Mouse (Mus musculus): Measurements from ENCODE around the gene Gm11562. TPM values are rescaled to one million over a fixed set of nuclear protein-coding genes. Genes with fewer than 3 reads are reported as not detected.
"Not testable (repeated sequence)": the region's sequence is repeated elsewhere in the genome, so short reads cannot be mapped to it uniquely, and the experiment has no call there.

The Gm11562 gene
- not detected in 2 replicates for polyA plus RNA-seq (2016; fragmentation: Nextera tagmentation; extraction: Ambion mirVana)

DNA sequence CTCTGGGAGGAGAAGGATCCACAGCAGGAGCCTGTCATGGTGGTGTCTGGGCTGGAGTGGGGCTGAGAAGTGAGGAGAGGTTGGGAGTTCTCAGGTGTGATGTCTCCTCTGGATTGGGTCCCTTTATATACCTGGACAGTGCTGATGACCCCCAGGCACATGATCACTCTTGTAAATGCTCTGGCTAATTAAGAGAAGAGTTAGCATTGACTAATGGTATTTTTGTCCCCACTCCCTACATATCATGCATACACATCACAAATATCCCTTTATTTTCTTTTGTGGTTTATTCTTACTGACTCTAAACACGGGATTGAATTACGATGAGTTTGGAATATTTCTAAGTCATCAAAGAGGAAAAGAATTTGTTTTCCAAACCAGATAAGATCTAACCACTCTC is at the start of gene Gm11562:
TSS of gene Gm11562 (minus strand) at position 101 of the 400 bp plus-strand sequence.
- 92% methylated on average over 2 of the region's 2 CpGs for WGBS
- Histone ChIP-seq H3K4me3 (no peak within 1 kb of the TSS), H3K4me1 (no peaks in the 10 kb centered on the region)

DNA sequence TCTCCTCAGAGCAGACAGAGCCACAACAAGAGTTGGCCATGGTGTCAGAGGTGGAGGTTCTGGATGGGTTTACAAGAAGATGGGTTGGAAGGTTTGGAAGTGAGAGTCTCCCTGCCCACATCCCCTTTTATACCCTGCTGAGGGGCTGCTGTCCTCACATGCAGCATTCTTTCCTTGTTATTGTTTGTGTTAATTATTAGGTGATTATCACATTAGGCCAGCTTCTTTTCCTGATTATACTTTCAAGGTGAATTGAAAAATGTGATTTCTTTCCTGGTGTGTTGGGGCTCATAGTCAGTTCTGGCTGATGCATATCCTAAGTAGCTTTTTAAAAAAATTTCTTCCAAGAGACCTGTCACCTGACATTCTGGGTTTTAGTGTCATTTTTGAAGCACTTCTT is 45.6 kb upstream of the Gm11562 start, which contains the start of gene Krtap4-6:
TSS of gene Krtap4-6 (minus strand) at position 101 of the 400 bp plus-strand sequence.
- H3K27me3 ChIP-seq (ENCODE audit: poor library complexity, severe bottlenecking) = no peaks in the 10 kb centered on the region
- no peaks in the 10 kb centered on the region for H3K36me3 ChIP-seq (replicated peaks)
- H3K9me3 ChIP-seq = no peaks in the 10 kb centered on the region; the same call in 1 of the 2 replicates
- no peaks in the 10 kb centered on the region for H3K4me1 ChIP-seq
- 0 out of 2 replicates have a peak within 1 kb of the TSS, but pooled peaks have one; percentile 15 for H3K27ac ChIP-seq
- no peak within 1 kb of the TSS for H3K4me3 ChIP-seq
- DNase-seq (ENCODE audit: extremely low spot score, low spot score) = no peak

More for the DNA sequence above, at the start of gene Gm11562:
- no peak within 1 kb of the TSS for H3K27ac ChIP-seq
- H3K9me3 ChIP-seq = no peaks in the 10 kb centered on the region
- H3K27me3 ChIP-seq (ENCODE audit: poor library complexity, severe bottlenecking) = no peaks in the 10 kb centered on the region
- DNase-seq (ENCODE audit: extremely low spot score, low spot score) = no peak
- H3K36me3 ChIP-seq (replicated peaks) = no peaks in the 10 kb centered on the region

DNA sequence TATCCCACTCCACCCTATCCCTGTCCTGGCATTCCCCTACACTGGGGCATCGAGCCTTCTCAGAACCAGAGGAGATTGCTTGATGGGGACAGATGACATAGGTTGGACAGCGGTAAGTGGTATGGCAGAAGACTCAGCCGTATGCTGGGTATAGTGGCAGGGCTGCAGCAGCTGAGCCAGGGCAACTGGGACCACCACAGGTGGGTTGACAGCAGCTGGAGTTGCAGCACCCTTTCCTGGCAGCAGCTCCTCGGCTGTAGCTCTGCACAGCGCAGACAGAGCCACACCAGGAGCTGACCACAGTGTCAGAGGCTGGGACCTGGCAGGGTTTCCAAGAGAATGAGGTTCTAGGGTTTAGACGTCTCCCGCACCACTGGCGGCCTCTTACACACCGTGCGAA is 42.6 kb upstream of the Gm11562 start:
- Histone ChIP-seq H3K27ac (no peak overlapping the region), H3K36me3 (replicated peaks) (no peaks in the 10 kb centered on the region), H3K4me1 (no peaks in the 10 kb centered on the region), H3K27me3 (ENCODE audit: poor library complexity, severe bottlenecking) (no peaks in the 10 kb centered on the region), H3K4me3 (no peak overlapping the region), H3K9me3 (no peaks in the 10 kb centered on the region; the same call in 1 of the 2 replicates)
- DNase-seq (ENCODE audit: extremely low spot score, low spot score) = no peak
- 92% methylated on average over 10 of the region's 10 CpGs for WGBS

DNA sequence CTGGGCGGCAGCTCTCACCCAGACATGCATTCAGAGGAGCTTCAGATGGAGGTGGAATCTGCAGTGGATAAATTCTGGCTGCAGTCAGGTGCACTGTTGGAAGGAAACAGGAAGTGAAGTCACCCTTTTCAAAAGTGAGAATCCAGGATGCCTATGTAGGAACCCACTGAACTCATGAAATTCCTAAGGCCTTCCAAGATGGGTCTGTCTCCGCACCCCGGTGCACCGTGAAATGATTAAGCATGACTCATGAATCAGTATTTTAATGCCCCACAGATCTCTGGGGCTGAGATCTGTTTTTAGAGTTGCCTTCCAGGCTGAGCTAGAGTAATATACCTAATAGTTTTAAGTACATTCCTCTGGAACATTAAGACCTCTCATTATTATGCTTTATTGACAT is 39.0 kb upstream of the Gm11562 start:
- H3K9me3 ChIP-seq = no peaks in the 10 kb centered on the region
- no peak overlapping the region for H3K4me3 ChIP-seq
- DNase-seq (ENCODE audit: extremely low spot score, low spot score) = no peak
- no peaks in the 10 kb centered on the region for H3K27me3 ChIP-seq (ENCODE audit: poor library complexity, severe bottlenecking)
- no peak overlapping the region for H3K27ac ChIP-seq
- 90% methylated on average over 4 of the region's 4 CpGs for whole genome bisulfite sequencing
- H3K36me3 ChIP-seq (replicated peaks) = no peaks in the 10 kb centered on the region
- H3K4me1 ChIP-seq = peaks cover 5% of the 10 kb centered on the region; the same call in 1 of the 2 replicates

DNA sequence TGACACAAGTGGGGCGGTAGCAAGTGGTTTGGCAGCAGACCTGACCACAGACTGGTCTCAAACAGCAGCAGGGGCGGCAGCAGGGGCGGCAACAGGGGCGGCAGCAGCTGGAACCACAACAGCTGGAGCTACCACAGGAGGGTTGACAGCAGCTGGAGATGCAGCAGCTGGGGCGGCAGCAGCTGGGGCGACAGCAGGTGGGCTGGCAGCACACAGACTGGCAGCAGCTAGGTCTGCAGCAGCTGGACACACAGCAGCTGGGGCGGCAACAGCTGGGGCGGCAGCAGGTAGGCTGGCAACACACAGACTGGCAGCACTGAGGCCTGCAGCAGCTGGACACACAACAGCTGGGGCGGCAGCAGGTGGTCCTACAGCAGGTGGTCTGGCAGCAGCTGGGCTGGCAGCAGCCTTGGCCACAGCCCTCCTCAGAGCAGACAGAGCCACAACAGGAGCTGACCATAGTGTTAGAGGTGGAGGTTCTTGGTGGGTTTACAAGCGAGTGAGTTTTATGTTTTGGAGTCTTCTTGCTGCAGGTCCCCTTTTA is 38.3 kb upstream of the Gm11562 start, which contains the start of gene Gm11563:
TSS of gene Gm11563 (minus strand) at position 494 of the 544 bp plus-strand sequence.
- not testable (repeated sequence) for H3K4me3 ChIP-seq; H3K9me3 ChIP-seq; H3K36me3 ChIP-seq (replicated peaks); DNase-seq (ENCODE audit: extremely low spot score, low spot score); H3K27me3 ChIP-seq (ENCODE audit: poor library complexity, severe bottlenecking); H3K4me1 ChIP-seq
- 0 out of 2 replicates have a peak within 1 kb of the TSS, but pooled peaks have one; percentile 20 for H3K27ac ChIP-seq
- WGBS = 64% methylated on average over 10 of the region's 10 CpGs

DNA sequence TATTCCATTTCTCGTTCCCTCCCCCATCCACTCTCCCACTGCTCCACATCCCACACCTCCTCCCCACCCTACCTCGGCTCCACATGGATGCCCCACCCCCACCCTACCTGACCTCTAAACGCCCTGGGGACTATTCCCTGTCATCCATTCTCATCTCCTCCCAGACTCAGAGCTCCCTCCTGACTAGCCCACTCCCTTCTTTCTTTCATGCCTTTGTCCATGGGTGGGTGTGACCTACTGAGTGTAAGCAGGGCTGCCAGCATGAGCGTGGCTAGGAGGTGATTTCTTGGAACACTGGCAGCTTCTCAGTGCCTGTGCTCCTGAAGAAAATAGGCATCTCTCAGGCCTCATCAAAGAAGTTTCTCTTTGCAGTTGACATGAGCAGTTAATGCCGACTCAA is 36.8 kb upstream of the Gm11562 start:
- no peak for DNase-seq (ENCODE audit: extremely low spot score, low spot score)
- Histone ChIP-seq H3K4me1 (peaks cover 5% of the 10 kb centered on the region; the same call in 1 of the 2 replicates), H3K36me3 (replicated peaks) (no peaks in the 10 kb centered on the region), H3K4me3 (no peak overlapping the region), H3K27me3 (ENCODE audit: poor library complexity, severe bottlenecking) (no peaks in the 10 kb centered on the region), H3K27ac (no peak overlapping the region), H3K9me3 (no peaks in the 10 kb centered on the region)
- 60% methylated on average over 5 of the region's 5 CpGs for WGBS

DNA sequence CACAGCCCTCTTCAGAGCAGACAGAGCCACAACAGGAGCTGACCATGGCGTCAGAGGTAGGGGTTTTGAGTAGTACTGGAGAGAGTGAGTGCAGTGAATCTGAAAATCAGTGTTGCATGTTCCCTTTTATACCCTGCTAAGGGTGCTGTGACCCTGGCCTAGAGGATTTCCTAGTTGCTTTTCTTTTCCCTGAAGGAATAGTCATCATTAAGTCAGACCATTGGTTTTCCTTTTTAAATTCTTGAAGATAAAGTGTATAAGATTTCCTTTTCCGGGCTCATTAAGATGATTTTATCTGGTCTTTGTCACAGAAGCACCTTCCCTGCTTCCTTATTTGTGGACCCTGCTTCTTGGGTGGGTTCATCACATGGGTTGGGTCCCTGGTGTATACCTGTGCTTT is 29.9 kb upstream of the Gm11562 start, which contains the start of gene Gm11555:
TSS of gene Gm11555 (minus strand) at position 101 of the 400 bp plus-strand sequence.
- Histone ChIP-seq H3K4me1 (no peaks in the 10 kb centered on the region), H3K27me3 (ENCODE audit: poor library complexity, severe bottlenecking) (no peaks in the 10 kb centered on the region), H3K4me3 (no peak within 1 kb of the TSS), H3K9me3 (no peaks in the 10 kb centered on the region), H3K36me3 (replicated peaks) (no peaks in the 10 kb centered on the region), H3K27ac (no peak within 1 kb of the TSS)
- WGBS = 79% methylated on average over 2 of the region's 2 CpGs
- DNase-seq (ENCODE audit: extremely low spot score, low spot score) = no peak

DNA sequence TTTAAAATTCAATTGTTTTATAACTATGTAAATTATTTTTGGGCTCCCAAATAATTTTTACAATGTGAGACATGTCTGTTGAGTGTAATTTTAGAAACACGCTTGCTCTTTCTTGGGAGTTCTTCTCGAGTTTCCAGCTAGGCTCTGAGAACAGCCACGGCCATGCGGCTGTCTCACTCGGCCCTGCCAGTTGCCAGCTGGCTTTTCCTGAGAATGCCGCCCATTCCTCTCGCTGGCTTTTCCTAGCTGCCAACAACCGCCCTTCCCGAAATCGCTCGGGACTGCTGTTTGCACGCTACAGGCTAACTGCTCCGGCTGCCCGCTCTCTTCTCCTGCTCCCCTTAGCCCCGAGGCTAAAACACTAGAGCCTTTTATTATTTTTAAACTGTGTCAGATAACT is 26.2 kb upstream of the Gm11562 start:
- Histone ChIP-seq H3K4me1 (no peaks in the 10 kb centered on the region), H3K27ac (no peak overlapping the region), H3K27me3 (ENCODE audit: poor library complexity, severe bottlenecking) (no peaks in the 10 kb centered on the region), H3K9me3 (no peaks in the 10 kb centered on the region), H3K36me3 (replicated peaks) (no peaks in the 10 kb centered on the region), H3K4me3 (no peak overlapping the region)
- WGBS = 90% methylated on average over 15 of the region's 15 CpGs
- DNase-seq (ENCODE audit: extremely low spot score, low spot score) = no peak

DNA sequence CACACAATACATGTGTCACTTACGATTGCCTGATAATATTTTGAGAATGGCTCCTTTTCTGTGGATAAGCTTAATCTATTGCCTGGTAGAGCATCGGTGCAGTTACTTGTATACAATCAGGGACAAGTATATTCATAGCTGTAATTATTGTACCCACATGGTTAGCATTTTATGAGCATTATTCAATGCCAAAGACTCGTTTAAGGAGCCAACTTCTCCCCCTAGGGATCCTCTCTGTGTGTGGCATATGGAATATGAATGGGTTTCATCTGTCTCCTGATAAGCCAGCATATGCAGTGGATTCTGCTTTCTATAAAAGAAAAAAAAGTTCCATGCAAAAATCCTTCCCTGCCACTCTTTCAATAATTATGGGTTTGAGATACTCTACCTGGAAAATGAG is 24.1 kb upstream of the Gm11562 start:
- no peaks in the 10 kb centered on the region for H3K4me1 ChIP-seq
- WGBS = 81% methylated on average over 3 of the region's 3 CpGs
- no peaks in the 10 kb centered on the region for H3K27me3 ChIP-seq (ENCODE audit: poor library complexity, severe bottlenecking)
- H3K36me3 ChIP-seq (replicated peaks) = no peaks in the 10 kb centered on the region
- DNase-seq (ENCODE audit: extremely low spot score, low spot score) = no peak
- no peak overlapping the region for H3K4me3 ChIP-seq
- H3K9me3 ChIP-seq = no peaks in the 10 kb centered on the region
- no peak overlapping the region for H3K27ac ChIP-seq

DNA sequence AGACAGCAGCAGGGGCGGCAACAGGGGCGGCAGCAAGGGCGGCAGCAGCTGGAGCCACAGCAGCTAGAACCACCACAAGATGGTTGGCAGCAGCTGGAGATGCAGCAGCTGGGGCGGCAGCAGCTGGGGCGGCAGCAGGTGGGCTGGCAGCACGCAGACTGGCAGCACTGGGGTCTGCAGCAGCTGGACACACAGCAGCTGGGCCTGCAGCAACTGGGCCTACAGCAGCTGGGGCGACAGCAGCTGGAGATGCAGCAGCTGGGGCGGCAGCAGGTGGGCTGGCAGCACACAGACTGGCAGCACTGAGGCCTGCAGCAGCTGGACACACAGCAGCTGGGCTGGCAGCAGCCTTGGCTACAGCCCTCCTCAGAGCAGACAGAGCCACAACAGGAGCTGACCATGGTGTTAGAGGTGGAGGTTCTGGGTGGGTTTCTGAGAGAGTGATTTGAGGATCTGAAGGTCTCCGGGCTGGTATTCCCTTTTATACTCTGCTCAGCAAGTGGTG is 23.5 kb upstream of the Gm11562 start, which contains the start of gene Krtap4-7:
TSS of gene Krtap4-7 (minus strand) at position 455 of the 505 bp plus-strand sequence.
- H3K4me3 ChIP-seq; H3K36me3 ChIP-seq (replicated peaks); DNase-seq (ENCODE audit: extremely low spot score, low spot score); H3K4me1 ChIP-seq; H3K27me3 ChIP-seq (ENCODE audit: poor library complexity, severe bottlenecking); H3K27ac ChIP-seq; H3K9me3 ChIP-seq: not testable (repeated sequence)
- 85% methylated on average over 9 of the region's 9 CpGs for WGBS

DNA sequence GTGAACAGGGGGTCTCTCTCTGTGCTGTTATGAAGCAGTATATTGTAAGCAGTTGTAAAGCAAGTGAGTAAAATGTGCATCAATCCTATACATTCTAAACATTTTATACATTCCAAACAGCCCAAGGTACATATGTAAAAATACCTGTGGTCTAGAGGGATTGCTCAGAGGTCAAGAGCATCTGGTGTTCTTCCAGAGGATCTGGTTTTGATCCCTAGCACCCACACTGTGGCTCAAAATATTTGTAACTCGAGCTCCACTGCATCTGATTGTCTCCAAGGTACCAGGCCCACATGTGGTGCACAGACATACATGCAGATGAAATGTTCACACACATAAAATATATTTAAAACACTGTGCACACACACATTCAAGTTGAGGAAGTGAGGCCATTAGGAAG is 20.7 kb upstream of the Gm11562 start:
- no peaks in the 10 kb centered on the region for H3K36me3 ChIP-seq (replicated peaks)
- no peak for DNase-seq (ENCODE audit: extremely low spot score, low spot score)
- H3K4me3 ChIP-seq = no peak overlapping the region
- no peaks in the 10 kb centered on the region for H3K4me1 ChIP-seq
- WGBS = 59% methylated on average over 1 of the region's 1 CpGs
- no peak overlapping the region for H3K27ac ChIP-seq
- H3K9me3 ChIP-seq = no peaks in the 10 kb centered on the region
- H3K27me3 ChIP-seq (ENCODE audit: poor library complexity, severe bottlenecking) = no peaks in the 10 kb centered on the region

DNA sequence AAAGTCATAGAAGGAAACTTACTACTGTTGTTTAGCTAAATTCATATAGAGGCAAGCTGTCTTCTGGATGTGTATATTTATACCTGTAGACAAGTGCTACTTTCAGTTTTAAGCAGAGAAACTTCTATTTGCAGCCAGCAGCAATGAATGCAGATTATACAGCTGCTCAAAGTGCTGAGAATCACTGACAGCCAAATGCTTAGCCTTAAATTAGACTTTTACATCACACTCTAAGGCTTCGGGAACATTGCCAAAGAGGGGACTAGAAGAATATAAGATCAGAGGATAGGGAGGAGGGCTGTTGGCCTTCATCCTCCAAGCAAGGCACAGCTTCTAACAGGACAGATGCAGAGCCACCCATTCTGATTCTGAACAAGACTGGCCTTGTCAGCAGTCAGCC is 16.9 kb upstream of the Gm11562 start:
- DNase-seq (ENCODE audit: extremely low spot score, low spot score) = no peak
- 87% methylated on average over 1 of the region's 1 CpGs for WGBS
- no peak overlapping the region for H3K27ac ChIP-seq
- peaks cover 5% of the 10 kb centered on the region for H3K4me1 ChIP-seq
- H3K9me3 ChIP-seq = no peaks in the 10 kb centered on the region
- H3K4me3 ChIP-seq = no peak overlapping the region
- H3K36me3 ChIP-seq (replicated peaks) = no peaks in the 10 kb centered on the region
- H3K27me3 ChIP-seq (ENCODE audit: poor library complexity, severe bottlenecking) = no peaks in the 10 kb centered on the region

DNA sequence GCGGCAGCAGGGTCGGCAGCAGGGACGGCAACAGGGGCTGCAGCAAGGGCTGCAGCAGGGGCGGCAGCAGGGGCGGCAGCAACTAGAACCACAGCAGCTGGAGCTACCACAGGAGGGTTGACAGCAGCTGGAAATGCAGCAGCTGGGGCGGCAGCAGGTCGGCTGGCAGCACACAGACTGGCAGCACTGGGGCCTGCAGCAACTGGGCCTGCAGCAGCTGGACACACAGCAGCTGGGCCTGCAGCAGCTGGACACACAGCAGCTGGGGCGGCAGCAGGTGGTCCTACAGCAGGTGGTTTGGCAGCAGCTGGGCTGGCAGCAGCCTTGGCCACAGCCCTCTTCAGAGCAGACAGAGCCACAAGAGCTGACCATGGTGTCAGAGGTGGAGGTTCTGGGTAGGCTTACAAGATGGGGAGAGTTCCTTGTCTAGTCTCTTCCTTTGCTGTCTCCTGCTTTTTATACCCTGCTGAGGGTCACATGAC is 14.5 kb upstream of the Gm11562 start, which contains the start of gene Krtap4-2:
TSS of gene Krtap4-2 (minus strand) at position 432 of the 482 bp plus-strand sequence.
- H3K27me3 ChIP-seq (ENCODE audit: poor library complexity, severe bottlenecking) = no peaks in the 10 kb centered on the region
- 40% methylated on average over 8 of the region's 8 CpGs for WGBS
- 0 out of 2 replicates have a peak within 1 kb of the TSS, but pooled peaks have one; percentile 15 for H3K27ac ChIP-seq
- H3K4me1 ChIP-seq = peaks cover 5% of the 10 kb centered on the region
- no peak within 1 kb of the TSS for H3K4me3 ChIP-seq
- H3K9me3 ChIP-seq = no peaks in the 10 kb centered on the region
- no peaks in the 10 kb centered on the region for H3K36me3 ChIP-seq (replicated peaks)
- no peak for DNase-seq (ENCODE audit: extremely low spot score, low spot score)
